Mouse (Mus musculus): ENCODE data around the gene Rimbp2. TPM values are rescaled to one million over a fixed set of nuclear protein-coding genes. Genes with fewer than 3 reads are reported as not detected.
"Not testable (repeated sequence)": the region's sequence is repeated elsewhere in the genome, so short reads cannot be mapped to it uniquely, and the experiment has no call there.

The Rimbp2 gene
- polyA plus RNA-seq, 1 experiment from 2014 or later = 1.2 TPM

GRCm38 (mm10) chr5:128971298-128971697 is 18.0 kb upstream of the Rimbp2 start:
- H3K9ac ChIP-seq = no peak overlapping the region
- peak; percentile 62 for ATAC-seq
- WGBS = 16% methylated on average over 14 of the region's 14 CpGs
- H3K27me3 ChIP-seq = no peaks in the 10 kb centered on the region
- no peaks in the 10 kb centered on the region for H3K36me3 ChIP-seq (ENCODE audit: poor library complexity, severe bottlenecking)
- no peak overlapping the region for H3K27ac ChIP-seq
- H3K9me3 ChIP-seq (replicated peaks) = no peaks in the 10 kb centered on the region
- H3K4me2 ChIP-seq = no peak overlapping the region
- peaks cover 5% of the 10 kb centered on the region; the same call in 1 of the 2 replicates for H3K4me1 ChIP-seq
- H3K4me3 ChIP-seq = no peak overlapping the region

GRCm38 (mm10) chr5:128970878-128971277 is 17.6 kb upstream of the Rimbp2 start:
- Histone ChIP-seq H3K9ac (no peak overlapping the region), H3K27ac (no peak overlapping the region), H3K4me2 (no peak overlapping the region), H3K27me3 (no peaks in the 10 kb centered on the region), H3K9me3 (replicated peaks) (no peaks in the 10 kb centered on the region), H3K4me1 (peaks cover under 1% of the 10 kb centered on the region; the same call in 1 of the 2 replicates), H3K36me3 (ENCODE audit: poor library complexity, severe bottlenecking) (no peaks in the 10 kb centered on the region), H3K4me3 (no peak overlapping the region)
- 80% methylated on average over 10 of the region's 10 CpGs for WGBS
- no peak for ATAC-seq

- H3K9ac ChIP-seq = no peak overlapping the region
- ATAC-seq = no peak
- no peak overlapping the region for H3K4me3 ChIP-seq
- H3K4me2 ChIP-seq = no peak overlapping the region
- H3K9me3 ChIP-seq (replicated peaks) = peaks cover 12% of the 10 kb centered on the region
- WGBS = 58% methylated on average over 4 of the region's 4 CpGs
- H3K4me1 ChIP-seq = no peaks in the 10 kb centered on the region
- H3K27ac ChIP-seq = no peak overlapping the region
- H3K27me3 ChIP-seq = no peaks in the 10 kb centered on the region
- H3K36me3 ChIP-seq (ENCODE audit: poor library complexity, severe bottlenecking) = no peaks in the 10 kb centered on the region
Observed at GRCm38 (mm10) chr5:128964353-128964752, 11.1 kb upstream of the Rimbp2 start.

- Histone ChIP-seq H3K9ac (no peak overlapping the region), H3K9me3 (replicated peaks) (peaks cover 12% of the 10 kb centered on the region), H3K4me2 (no peak overlapping the region), H3K4me3 (no peak overlapping the region), H3K4me1 (no peaks in the 10 kb centered on the region), H3K36me3 (ENCODE audit: poor library complexity, severe bottlenecking) (no peaks in the 10 kb centered on the region), H3K27ac (no peak overlapping the region), H3K27me3 (no peaks in the 10 kb centered on the region)
- 82% methylated on average over 3 of the region's 3 CpGs for WGBS
- ATAC-seq = no peak
Observed at GRCm38 (mm10) chr5:128958916-128959315, 5.6 kb upstream of the Rimbp2 start.

- H3K36me3 ChIP-seq (ENCODE audit: poor library complexity, severe bottlenecking); H3K4me2 ChIP-seq; H3K9ac ChIP-seq; H3K9me3 ChIP-seq (replicated peaks); H3K4me1 ChIP-seq; H3K27me3 ChIP-seq; H3K4me3 ChIP-seq; ATAC-seq; H3K27ac ChIP-seq: not testable (repeated sequence)
- 84% methylated on average over 5 of the region's 5 CpGs for WGBS
Observed at GRCm38 (mm10) chr5:128954371-128954770, 1.1 kb upstream of the Rimbp2 start.

- 0 out of 2 replicates have a peak, but pooled peaks cover 8% of the 10 kb centered on the region for H3K27me3 ChIP-seq
- no peaks in the 10 kb centered on the region for H3K9me3 ChIP-seq (replicated peaks)
- peak; percentile 57 for ATAC-seq
- H3K4me2 ChIP-seq = peak overlapping the region; percentile 70
- H3K27ac ChIP-seq = peak overlapping the region; percentile 65
- peak overlapping the region; percentile 72 for H3K9ac ChIP-seq
- peak overlapping the region; percentile 53 for H3K4me3 ChIP-seq
- no peaks in the 10 kb centered on the region for H3K36me3 ChIP-seq (ENCODE audit: poor library complexity, severe bottlenecking)
- WGBS = under 1% methylated on average over 34 of the region's 35 CpGs
- peaks cover 10% of the 10 kb centered on the region; the same call in 1 of the 2 replicates for H3K4me1 ChIP-seq
Observed at GRCm38 (mm10) chr5:128952291-128953195, 743 bp downstream of the Rimbp2 start.

GRCm38 (mm10) chr5:128951472-128951871 is 1.8 kb downstream of the Rimbp2 start:
- H3K9me3 ChIP-seq (replicated peaks) = no peaks in the 10 kb centered on the region
- ATAC-seq = no peak
- no peak overlapping the region for H3K27ac ChIP-seq
- H3K27me3 ChIP-seq = 0 out of 2 replicates have a peak, but pooled peaks cover 8% of the 10 kb centered on the region
- 0 out of 2 replicates have a peak overlapping the region, but pooled peaks have one; percentile 26 for H3K9ac ChIP-seq
- H3K4me2 ChIP-seq = peak overlapping the region; percentile 70
- H3K36me3 ChIP-seq (ENCODE audit: poor library complexity, severe bottlenecking) = no peaks in the 10 kb centered on the region
- peaks cover 10% of the 10 kb centered on the region; the same call in 1 of the 2 replicates for H3K4me1 ChIP-seq
- 48% methylated on average over 4 of the region's 4 CpGs for WGBS
- peak overlapping the region; percentile 53 for H3K4me3 ChIP-seq

GRCm38 (mm10) chr5:128947093-128947492 is 6.2 kb downstream of the Rimbp2 start:
- Histone ChIP-seq H3K4me2 (no peak overlapping the region), H3K36me3 (ENCODE audit: poor library complexity, severe bottlenecking) (no peaks in the 10 kb centered on the region), H3K27ac (no peak overlapping the region), H3K4me3 (no peak overlapping the region), H3K27me3 (0 out of 2 replicates have a peak, but pooled peaks cover 8% of the 10 kb centered on the region), H3K9ac (no peak overlapping the region), H3K9me3 (replicated peaks) (no peaks in the 10 kb centered on the region), H3K4me1 (0 out of 2 replicates have a peak, but pooled peaks cover 3% of the 10 kb centered on the region)
- 78% methylated on average over 5 of the region's 5 CpGs for WGBS
- no peak for ATAC-seq

GRCm38 (mm10) chr5:128940436-128940835 is 12.8 kb downstream of the Rimbp2 start:
- Histone ChIP-seq H3K4me1 (peaks cover 5% of the 10 kb centered on the region), H3K4me2 (no peak overlapping the region), H3K9me3 (replicated peaks) (no peaks in the 10 kb centered on the region), H3K36me3 (ENCODE audit: poor library complexity, severe bottlenecking) (no peaks in the 10 kb centered on the region), H3K27ac (no peak overlapping the region), H3K9ac (no peak overlapping the region), H3K27me3 (no peaks in the 10 kb centered on the region), H3K4me3 (no peak overlapping the region)
- ATAC-seq = no peak
- 76% methylated on average over 10 of the region's 10 CpGs for WGBS

- Histone ChIP-seq H3K4me1 (peaks cover 18% of the 10 kb centered on the region), H3K4me2 (no peak overlapping the region), H3K9me3 (replicated peaks) (no peaks in the 10 kb centered on the region), H3K4me3 (no peak overlapping the region), H3K9ac (no peak overlapping the region), H3K27me3 (no peaks in the 10 kb centered on the region), H3K27ac (no peak overlapping the region), H3K36me3 (ENCODE audit: poor library complexity, severe bottlenecking) (no peaks in the 10 kb centered on the region)
- ATAC-seq = peak; percentile 77
- 48% methylated on average over 6 of the region's 6 CpGs for WGBS
Observed at GRCm38 (mm10) chr5:128935359-128935899, 17.9 kb downstream of the Rimbp2 start.

GRCm38 (mm10) chr5:128932776-128933175 is 20.5 kb downstream of the Rimbp2 start:
- peaks cover 18% of the 10 kb centered on the region for H3K4me1 ChIP-seq
- ATAC-seq = no peak
- no peaks in the 10 kb centered on the region for H3K27me3 ChIP-seq
- H3K9ac ChIP-seq = no peak overlapping the region
- H3K4me2 ChIP-seq = no peak overlapping the region
- H3K4me3 ChIP-seq = no peak overlapping the region
- H3K36me3 ChIP-seq (ENCODE audit: poor library complexity, severe bottlenecking) = no peaks in the 10 kb centered on the region
- H3K27ac ChIP-seq = no peak overlapping the region
- 20% methylated on average over 5 of the region's 5 CpGs for WGBS
- no peaks in the 10 kb centered on the region for H3K9me3 ChIP-seq (replicated peaks)

GRCm38 (mm10) chr5:128925073-128925472 is 28.2 kb downstream of the Rimbp2 start:
- Histone ChIP-seq H3K9ac (no peak overlapping the region), H3K27me3 (no peaks in the 10 kb centered on the region), H3K27ac (no peak overlapping the region), H3K4me3 (no peak overlapping the region), H3K9me3 (replicated peaks) (no peaks in the 10 kb centered on the region), H3K36me3 (ENCODE audit: poor library complexity, severe bottlenecking) (no peaks in the 10 kb centered on the region), H3K4me1 (no peaks in the 10 kb centered on the region), H3K4me2 (no peak overlapping the region)
- WGBS = 83% methylated on average over 4 of the region's 4 CpGs
- no peak for ATAC-seq

Measured in forebrain, embryonic 13.5 days (tissue).